Mouse (Mus musculus) retina, embryonic 14.5 days (tissue): Measurements from ENCODE around the gene Gm19935.

Experiments used
- DNase-seq: peaks from one replicate; pipeline ENCODE4 v3.0.0-alpha.2; 2015; ENCODE audit warnings: low spot score

The Gm19935 gene

DNA sequence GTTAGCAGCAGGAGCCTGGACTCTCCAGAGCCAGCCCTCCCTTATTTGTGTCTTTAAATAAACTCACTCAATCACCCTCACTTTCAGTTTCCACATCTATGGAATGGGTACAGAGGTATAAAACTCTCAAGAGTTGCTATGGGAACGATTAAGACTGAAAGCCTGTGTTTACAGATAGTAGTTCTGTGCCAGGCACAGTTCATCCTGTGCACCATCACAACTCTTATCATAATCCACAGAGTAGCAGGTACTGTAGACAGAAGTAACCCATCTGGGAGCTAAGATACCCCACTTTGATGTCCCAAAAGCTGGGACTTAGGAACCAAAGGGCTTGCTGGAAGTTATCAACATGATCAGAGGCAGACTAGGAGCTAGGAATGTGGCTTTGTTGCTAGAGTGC is 12.6 kb upstream of the Gm19935 start:
- DNase-seq, result no peak

DNA sequence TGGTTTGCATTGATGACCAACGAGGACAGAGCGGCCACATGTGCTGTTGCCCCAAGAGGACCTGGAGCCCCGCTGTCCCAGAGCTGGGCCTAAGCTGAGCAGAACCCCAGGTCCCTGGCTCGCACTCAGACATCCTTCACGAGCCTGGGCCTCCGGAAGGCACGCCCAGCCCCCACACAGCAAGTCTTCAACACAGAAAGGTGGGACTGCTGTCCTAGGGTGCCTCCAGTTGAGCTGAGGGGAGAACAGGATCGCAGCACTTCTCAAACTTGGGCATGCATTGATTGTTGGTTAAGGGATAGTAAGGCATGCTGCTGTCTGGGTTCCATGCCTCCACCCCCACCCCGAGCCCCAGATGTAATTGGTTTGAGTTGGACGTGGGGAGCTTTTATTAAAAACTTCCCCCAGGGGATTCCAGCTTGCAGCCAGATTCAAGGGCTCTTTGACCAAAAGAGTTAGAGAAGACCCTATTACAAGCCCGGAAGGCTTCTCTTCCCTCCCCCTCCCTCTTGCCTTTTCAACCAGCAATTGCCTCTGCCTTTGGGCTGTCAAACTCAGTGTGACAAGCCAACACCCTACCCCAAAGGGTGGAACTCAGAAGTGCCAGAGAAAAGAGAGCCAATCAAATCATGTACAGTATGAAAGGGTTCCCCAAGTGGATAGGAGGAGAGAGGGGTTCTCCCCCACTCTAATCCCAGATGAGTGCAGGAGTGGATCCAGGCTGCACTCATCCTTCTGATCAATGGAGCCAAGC is 12.0 kb upstream of the Gm19935 start:
- peak; percentile 44 for DNase-seq

DNA sequence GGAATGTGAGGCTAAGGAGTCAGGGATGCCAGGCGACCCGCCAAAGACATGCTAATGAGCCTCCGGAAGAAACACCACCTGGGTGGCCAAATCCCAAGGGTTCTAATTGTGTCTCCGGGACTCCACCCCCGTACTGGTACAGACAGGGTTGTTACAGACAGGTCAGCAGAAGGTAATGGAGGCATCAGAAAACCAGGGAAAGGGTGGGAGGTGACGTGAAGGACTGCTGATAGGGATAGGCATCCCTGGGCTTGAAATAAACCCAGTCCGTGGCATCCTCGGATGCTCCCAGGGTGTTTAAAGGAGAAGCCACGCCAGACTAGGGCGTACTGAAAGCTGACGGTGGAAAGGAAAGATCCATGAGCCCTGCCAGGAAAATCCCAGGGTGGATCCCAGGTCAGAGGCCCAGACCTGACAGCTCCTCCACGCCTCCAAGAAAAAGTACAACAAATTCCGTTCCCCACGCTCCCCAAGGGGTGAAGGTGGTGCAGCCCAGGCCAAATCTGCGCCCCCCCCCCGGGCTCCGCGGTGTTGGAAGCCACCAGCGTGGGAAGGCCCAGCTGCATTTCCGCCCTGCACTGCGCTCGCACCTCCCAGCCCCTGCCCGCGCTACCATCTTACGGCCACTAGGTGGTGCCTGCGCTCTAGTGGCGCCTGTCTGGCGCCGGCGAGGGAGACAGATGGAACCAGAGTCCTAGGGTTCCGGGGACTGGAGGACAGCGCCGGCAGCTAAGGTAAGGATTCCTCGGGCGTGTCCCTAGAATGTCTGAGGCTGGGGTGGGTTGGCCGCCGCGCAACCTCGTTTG is 11.2 kb upstream of the Gm19935 start, which contains the start of gene Chd9:
Gene Chd9, plus strand, starts transcription at position 172 of the 806 bp plus-strand sequence.
- peak; percentile 96 for DNase-seq

DNA sequence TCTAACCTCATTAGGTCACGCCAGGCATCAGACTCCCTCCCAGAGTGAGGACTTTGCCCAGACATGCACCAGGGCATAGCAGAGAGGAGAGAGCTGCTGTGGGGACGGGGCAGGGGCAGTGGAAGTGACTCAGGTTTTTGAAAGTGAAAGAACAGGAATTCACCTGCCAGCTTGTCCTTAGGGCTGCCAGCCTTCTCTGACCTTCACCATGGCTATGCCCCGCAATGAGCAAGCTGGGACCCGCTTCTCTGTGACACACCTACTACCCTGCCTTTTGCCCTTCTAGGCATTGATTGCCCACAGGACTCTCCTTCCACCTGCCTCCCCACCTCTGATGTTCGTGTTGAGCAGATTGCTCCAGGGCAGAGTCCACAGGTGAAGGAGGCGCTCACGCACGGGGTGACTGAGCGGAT is 8.3 kb upstream of the Gm19935 start:
- no peak for DNase-seq

DNA sequence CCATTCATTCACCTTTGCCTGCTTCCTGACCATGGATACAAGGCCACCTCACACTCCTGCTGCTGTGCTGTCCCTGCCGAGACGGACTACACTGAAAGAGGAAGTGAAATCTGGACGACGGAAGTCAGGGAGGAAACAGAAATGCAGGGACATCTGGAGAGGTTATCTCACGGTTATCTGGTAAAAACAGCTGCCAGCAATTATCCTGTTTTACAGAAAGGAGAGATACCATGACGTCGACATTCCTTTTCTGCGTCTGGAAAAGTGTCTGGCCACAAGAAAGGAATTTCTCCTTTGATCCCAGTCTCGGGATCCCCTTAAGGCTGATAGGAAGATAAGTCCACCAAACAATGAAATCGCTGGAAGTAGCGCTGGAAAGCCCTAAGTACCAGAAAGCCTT is 5.2 kb upstream of the Gm19935 start:
- DNase-seq, result no peak

DNA sequence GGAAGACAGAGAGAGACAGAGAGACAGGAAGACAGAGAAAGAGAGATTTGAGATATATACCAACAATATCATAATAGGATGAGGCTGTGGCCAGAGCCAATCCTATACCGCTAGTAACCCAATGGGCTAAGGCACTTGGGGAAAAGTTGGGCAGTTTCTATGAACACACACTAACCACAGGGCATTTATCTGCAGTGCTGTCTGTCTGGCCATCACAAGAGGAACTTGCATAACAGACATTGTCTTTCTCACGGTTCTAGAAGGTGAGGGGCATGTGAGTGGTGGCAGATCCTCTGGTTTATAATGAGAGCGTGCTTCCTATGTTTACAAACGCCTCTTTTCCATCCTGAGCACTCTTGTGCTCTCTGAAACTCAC is 3.1 kb upstream of the Gm19935 start:
- DNase-seq, result no peak

DNA sequence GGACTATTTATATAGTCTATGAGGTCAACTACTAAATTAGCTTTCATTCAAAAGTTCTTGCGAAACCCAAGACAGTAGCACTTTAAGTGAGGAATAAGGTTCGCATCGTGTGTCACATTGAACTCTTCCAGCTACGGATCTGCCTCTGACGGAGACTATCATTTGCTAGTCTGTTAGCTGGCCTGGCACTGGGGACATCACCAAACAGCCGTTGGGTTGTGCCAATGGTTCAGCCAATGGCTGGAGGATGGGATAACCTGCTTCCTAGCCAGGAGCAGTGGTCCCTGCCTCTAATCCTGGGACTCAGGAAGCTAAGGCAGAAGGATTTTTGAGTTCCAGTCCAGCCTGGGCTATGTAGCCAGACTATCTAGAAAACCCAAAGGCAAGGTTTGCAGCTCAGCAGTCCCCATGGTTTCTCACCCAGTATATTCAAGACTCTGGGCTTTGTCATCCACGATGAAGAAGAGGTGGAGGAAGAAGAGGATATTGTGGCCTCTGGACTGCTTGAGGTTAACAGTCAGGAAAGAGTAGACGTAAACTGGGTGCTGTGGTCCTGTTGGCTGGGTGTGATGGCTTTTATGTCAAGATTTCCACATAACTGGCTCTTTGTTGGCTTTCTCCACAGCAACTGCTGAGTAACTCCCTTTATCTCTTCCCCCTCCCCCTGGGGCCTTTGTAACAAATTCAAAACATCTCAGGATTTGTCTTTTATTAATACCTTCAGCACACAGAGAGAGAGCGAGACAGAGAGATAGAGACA is 2.5 kb upstream of the Gm19935 start:
- DNase-seq, result no peak

DNA sequence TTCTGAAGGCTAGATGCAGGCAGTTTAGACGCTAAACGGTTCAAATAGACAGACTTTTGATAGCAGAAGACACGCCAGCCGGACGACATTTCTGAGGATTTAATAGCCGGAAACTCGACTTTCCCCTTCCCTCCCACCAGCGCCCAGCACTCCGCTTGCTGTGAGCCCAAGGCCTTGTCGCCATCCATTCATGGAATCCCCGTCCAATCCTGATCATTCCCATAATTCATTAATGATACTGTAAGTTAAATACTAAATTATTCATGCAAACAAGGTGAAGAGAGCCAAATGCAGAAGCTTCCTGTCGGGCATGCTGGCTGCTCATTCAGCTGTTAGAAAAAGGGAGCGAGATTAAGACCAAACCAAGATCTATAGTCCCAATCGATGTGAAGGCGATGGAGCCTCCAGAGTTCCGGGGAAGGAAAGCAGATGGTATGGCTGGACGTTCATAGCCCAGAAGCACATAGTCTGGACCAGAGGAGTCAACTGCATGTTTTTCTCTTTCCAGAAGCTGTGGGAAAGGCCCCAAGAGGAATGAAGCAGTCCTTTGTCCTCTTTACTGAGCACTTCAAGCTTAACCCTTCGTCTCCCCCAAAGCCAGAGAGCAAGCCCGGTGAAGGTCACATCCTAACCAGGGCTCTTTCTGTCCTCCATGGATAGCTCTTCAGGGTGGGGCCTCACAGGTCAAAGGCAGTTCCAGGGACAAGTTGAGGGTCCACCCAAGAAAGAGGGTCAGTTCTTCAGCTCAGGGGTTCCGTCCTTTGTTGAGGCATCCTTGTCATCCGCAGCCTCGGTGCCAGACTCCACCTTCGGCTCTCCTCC is 921 bp downstream of the Gm19935 start:
- DNase-seq, result peak; percentile 51

DNA sequence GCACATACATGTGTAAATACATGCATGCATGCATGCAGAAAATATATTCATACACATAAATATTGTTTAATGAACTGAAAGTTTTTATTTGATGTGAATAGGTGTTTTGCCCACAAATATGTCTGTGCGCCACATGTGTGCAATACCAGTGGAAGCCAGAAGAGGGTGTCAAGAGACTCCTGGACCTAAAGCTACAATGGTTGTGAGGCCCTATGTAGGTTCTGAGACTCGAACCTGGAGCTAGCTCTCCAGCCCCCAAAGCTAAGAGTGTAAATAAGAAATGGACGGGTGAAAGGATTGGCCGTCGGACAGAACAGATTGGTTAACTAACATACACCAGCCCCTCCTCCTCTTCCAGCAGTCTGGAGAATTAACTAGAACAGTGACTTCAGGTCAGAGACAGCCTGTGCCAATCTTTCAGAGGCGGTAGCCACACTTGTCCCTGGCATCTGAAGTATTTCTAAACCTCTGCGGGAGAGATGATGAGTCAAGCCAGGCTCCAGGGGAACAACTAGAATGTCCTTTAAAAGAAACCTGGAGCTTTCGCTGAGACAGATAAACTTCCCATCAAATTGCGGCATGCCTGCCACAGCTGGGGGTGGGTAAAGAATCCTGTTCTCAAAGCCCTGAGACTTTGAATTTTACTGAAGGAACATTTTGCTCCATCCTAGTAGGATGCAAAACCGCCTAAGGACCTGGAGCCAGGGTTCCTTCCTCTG is 3.4 kb downstream of the Gm19935 start:
- DNase-seq, result peak; percentile 50

DNA sequence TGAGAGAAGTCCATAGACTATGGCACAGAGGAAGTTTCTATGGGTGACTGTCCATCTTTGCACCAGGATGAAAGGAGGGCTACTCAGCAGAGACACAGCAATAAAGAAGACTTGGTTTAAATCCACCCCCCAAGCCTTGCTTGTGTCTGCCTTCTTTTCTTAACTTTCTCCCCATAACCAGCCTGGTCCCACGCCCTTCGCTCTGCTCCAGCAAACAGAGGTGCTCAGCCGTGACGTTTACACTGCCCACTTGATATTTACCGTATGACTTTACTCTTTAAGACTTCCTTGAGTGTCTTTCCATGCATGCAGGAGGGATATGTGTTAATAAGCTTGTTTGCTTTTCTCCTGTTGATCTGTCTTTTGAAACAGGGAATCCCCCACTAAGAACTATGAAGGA is 17.7 kb downstream of the Gm19935 start:
- DNase-seq, result no peak

DNA sequence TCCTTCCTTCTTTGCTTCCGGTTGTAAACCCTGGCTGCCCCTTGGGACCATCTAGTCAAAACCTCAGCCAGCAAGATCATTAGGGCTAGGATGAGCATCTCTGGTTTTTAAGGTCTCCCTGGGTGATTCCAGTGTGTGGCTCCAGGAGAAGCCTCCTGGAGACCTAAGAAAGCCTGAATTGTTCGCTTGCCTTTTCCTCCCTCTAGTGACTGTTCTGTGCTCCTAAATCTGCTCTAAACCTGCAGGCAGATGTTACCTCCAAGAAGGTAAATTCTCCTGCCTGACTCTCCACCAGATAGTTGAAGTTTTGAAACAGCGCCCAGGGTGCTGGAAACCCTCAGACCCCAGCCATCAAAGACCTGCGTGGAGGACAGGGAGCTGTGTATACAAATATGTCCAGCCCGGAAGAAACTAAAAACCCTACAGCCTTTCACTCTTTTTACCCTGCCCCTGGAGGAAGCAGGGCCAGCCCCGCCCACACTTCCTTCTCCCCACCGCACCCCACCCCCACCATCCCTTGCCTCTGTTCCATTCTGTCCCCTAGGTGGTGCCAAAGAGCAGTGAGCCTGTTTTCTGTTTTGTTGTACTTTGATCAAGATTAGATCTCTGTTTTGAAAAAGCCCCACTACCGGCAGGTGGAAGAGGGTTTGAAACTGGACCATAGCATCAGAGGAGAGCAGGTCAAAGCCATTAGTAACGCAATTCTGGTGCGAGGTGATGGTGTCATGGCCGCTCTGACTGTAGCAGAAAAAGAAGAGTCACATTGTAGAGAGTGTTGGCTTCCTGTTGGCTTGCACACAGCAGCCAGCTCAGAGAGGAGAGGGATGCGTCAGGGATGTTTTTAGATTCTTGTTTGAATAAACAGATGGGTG is 22.0 kb downstream of the Gm19935 start:
- DNase-seq, result peak; percentile 79

DNA sequence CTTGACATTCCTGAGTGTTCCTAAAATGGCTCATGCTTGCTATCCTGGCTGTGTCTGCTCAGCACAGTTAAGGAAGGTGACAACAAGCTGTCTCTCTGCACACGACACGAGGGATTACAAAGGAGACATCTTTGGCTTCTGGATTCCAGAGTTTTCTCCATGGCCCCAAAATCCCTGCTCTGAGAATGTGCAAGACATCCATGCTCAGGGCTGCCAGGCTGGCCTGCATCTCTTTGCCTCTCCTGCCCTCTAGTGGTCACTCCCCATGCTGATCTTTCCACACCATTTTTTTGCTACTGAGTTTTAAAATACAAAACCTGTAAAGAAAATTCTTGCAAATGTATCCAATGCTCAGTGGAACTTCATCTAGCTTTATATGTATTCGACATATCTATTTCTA is 23.5 kb downstream of the Gm19935 start:
- DNase-seq, result peak; percentile 90

DNA sequence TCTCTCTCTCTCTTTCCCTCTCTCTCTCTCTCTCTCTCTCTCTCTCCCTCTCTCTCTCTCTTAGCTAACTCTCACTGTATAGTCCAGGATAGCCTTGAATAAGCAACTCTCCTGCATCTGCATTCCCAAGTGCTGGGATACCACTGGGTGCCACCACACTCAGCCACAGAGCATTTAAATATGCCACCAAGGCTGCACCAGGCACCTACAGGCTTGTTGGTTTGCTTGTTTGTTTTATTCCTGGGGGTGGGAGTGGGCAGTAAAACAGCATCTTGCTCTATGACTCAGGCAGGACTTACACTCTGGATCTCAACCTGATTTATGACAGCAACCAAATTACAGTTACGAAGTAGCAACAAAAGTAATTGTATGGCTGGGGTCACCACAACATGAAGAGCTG is 25.6 kb downstream of the Gm19935 start:
- no peak for DNase-seq

DNA sequence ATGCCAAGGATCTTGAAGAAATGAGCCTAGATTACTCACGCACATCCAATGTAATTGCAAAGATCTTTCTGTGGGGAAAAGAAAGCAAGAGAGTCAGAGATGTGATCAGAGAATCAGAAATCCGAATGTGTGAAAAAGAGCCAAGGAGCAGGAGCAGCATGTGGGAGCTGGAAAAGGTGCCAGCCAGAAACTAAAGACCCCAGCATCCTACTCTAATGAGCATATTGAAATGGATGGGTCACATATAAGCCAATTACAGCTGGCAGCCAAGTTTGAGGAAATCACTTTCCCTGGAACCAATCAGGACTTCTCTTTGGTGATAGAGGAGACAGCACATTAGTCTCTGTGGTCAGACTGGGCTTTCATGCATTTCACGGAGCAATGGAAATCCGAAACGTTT is 47.4 kb downstream of the Gm19935 start:
- DNase-seq, result no peak
